Mouse (Mus musculus) heart, embryonic 12.5 days (tissue): ENCODE results near the gene Dhx15. TPM values are rescaled to one million over a fixed set of nuclear protein-coding genes. Genes with fewer than 3 reads are reported as not detected.

Experiments
- microRNA-seq: library from miRNA; unstranded; fragments of <30 nt; microRNA quantifications from one replicate; pipeline ENCODE4, GENCODE M21; 2017
- polyA plus RNA-seq: library from polyadenylated mRNA; unstranded; fragments of >200 nt; fragmentation: Nextera tagmentation; extraction: Ambion mirVana; gene quantifications from 2 replicates; pipeline ENCODE4 v1.2.1, GENCODE M21; 2016

Dhx15 gene
- polyA plus RNA-seq, 1 experiment from 2014 or later, result 105 TPM

Small RNA genes lying within 50 kb of the gene (microRNA-seq; reads per million reads assigned to microRNA genes)
- gene Mir6417, result not detected

Other genes starting within 250 kb of the Dhx15 start
- gene Sod3, start 173.3 kb upstream of the Dhx15 start, polyA plus RNA-seq, result 0.09 and 0.14 TPM in 2 replicates